27 mouse cellular contexts compared by ENCODE assay signal in genomic region chr13:118310080-118310479, GRCm38 (mm10).
"Had no signal": no experiment of that assay in that cellular context is flagged by ENCODE, and none has a peak within 500 bp of the region (broad histone marks: within the 10 kb centered on the region; RNA-seq: fewer than 3 reads in every experiment).

No protein-coding gene starts in this region.

- H3K27me3 ChIP-seq: embryonic facial prominence, embryonic 12.5 days; embryonic facial prominence, embryonic 13.5 days; embryonic facial prominence, embryonic 15.5 days; forebrain, embryonic 12.5 days; forebrain, embryonic 13.5 days; forebrain, embryonic 15.5 days had no signal

- H3K4me2 ChIP-seq: embryonic facial prominence, embryonic 12.5 days; embryonic facial prominence, embryonic 13.5 days; embryonic facial prominence, embryonic 15.5 days; forebrain, embryonic 12.5 days; forebrain, embryonic 13.5 days; forebrain, embryonic 15.5 days had no signal

- DNase-seq: cerebellum, adult 9-10 months; cerebellum, adult 9-11 months; cerebellum, postnatal 10 days; cerebellum, postnatal 14 days; cerebellum, postnatal 25 days; cerebellum, postnatal 36 days; embryo, embryonic 11 days; forebrain, postnatal 0 days; gastrocnemius, adult 2 months; gastrocnemius, postnatal 10 days; gastrocnemius, postnatal 14 days; gastrocnemius, postnatal 25 days; gastrocnemius, postnatal 36 days; heart, adult 11 months; heart, adult 18-20 months; heart, adult 2 months had no signal

- H3K4me3 ChIP-seq: embryonic facial prominence, embryonic 10.5 days; embryonic facial prominence, embryonic 12.5 days; embryonic facial prominence, embryonic 13.5 days; embryonic facial prominence, embryonic 15.5 days; erythroblast, embryonic 14.5 days; forebrain, embryonic 10.5 days; forebrain, embryonic 12.5 days; forebrain, embryonic 13.5 days; forebrain, embryonic 15.5 days; gastrocnemius, adult 2 months; heart, adult 2 months had no signal

- ATAC-seq: forebrain, embryonic 13.5 days; forebrain, embryonic 14.5 days; forebrain, embryonic 15.5 days; forebrain, embryonic 16.5 days; forebrain, postnatal 0 days had no signal

- H3K36me3 ChIP-seq: embryonic facial prominence, embryonic 10.5 days; embryonic facial prominence, embryonic 12.5 days; embryonic facial prominence, embryonic 13.5 days; embryonic facial prominence, embryonic 15.5 days; forebrain, embryonic 10.5 days; forebrain, embryonic 12.5 days; forebrain, embryonic 15.5 days had no signal
